Mouse (Mus musculus): Measurements from ENCODE around the gene Cyb5r2. TPM values are rescaled to one million over a fixed set of nuclear protein-coding genes. Genes with fewer than 3 reads are reported as not detected.

Cyb5r2 gene
- not detected in 2 replicates for total RNA-seq (2014; fragmentation: Nextera tagmentation)
- not detected in 2 replicates for total RNA-seq (2017)
- not detected in 2 replicates for polyA plus RNA-seq (2012)

DNA sequence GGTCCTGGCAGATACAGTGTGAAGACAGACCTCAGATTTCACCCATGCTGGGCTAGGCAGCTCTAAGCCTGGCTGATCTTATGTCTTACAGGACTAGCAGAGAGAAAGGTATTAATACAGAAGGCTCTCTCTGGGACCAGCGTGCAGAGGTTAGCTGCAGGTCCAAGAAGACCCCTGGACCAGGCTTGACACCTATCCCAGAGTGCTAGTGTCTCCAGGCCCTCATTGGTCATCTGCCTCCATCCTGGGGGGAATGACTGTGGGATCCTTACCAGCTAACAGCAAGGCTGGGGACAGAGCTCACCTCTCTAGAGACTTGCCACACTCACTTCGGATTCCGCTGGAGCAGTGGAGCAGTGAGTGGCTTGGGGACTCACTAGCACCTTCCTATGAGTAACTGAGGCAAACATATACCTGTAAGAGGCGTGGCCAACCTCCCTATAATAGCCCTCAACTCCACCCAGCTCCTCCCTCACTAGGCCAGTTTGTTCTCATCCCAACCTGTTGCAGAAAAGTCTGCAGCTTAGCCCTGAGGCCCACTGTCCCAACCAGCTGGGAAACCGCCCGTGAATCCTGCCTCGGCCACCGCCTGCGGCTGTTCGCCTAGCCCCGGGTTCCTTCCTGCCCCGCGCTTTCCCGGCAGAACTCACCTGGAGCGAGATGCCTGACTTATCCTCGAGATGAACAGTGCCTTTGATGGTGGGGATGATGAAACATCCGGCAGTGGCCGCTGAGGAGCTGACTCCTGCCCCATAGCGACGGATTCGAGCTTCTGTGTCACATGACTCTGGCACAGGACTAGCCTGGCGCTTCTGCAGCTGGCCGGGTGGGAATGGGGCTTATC lies at the start of gene Cyb5r2:
Cyb5r2 (minus strand) TSS at position 725 of the 844 bp plus-strand sequence.
- ATAC-seq (ENCODE audit: extremely low read depth, insufficient number of reproducible peaks, low FRiP score, poor library complexity, severe bottlenecking) (no peak), DNase-seq (ENCODE audit: low spot score) (no peak)
- Histone ChIP-seq H3K27me3 (ENCODE audit: insufficient read depth, low read length) (no peaks in the 10 kb centered on the region), H3K36me3 (replicated peaks) (no peaks in the 10 kb centered on the region), H3K4me3 (ENCODE audit: low read depth, low read length) (no peak within 1 kb of the TSS; the same call in 1 of the 2 replicates), H3K9me3 (replicated peaks) (peaks cover 37% of the 10 kb centered on the region), H3K4me1 (ENCODE audit: insufficient read depth, low read depth, low read length) (no peaks in the 10 kb centered on the region)
- TF ChIP-seq TAL1 (conservative IDR thresholded peaks at IDR 0.05; ENCODE audit: low read depth, low read length) (no peak), GATA2 (IDR thresholded peaks at IDR 0.05; ENCODE audit: borderline replicate concordance, low read depth, low read length) (no peak), CTCF (IDR thresholded peaks at IDR 0.05; ENCODE audit: low read depth, low read length) (no peak), POLR2AphosphoS5 (IDR thresholded peaks at IDR 0.05; ENCODE audit: insufficient replicate concordance, low read depth, low read length) (no peak), GATA1 (IDR thresholded peaks at IDR 0.05; ENCODE audit: borderline replicate concordance, low read length) (no peak)

DNA sequence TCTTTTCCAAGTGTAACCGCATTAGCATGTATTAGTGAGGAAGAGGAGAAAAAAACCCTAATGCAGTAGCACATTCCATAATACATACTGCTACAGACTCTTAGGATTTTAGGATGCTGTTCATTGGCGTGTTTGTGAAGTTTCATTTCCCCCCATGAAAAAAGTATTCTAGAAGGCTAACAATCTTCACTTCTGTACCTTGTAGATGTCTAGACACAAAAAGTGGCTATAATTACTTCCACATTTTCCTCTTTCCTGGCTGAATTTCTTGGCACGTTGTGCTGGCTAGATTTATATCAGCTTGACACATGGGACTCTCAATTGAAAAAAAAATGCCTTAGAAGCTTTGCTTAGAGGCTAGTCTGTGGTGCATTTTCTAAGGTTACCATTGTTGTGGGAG lies 44.3 kb upstream of the Cyb5r2 start:
- no peak overlapping the region for H3K4me3 ChIP-seq (ENCODE audit: low read depth, low read length)
- no peaks in the 10 kb centered on the region for H3K4me1 ChIP-seq (ENCODE audit: insufficient read depth, low read depth, low read length)
- ATAC-seq (ENCODE audit: extremely low read depth, insufficient number of reproducible peaks, low FRiP score, poor library complexity, severe bottlenecking) (no peak), DNase-seq (ENCODE audit: low spot score) (no peak)
- peaks cover 6% of the 10 kb centered on the region for H3K9me3 ChIP-seq (replicated peaks)
- TF ChIP-seq POLR2AphosphoS5 (IDR thresholded peaks at IDR 0.05; ENCODE audit: insufficient replicate concordance, low read depth, low read length) (no peak), CTCF (IDR thresholded peaks at IDR 0.05; ENCODE audit: low read depth, low read length) (no peak), GATA1 (IDR thresholded peaks at IDR 0.05; ENCODE audit: borderline replicate concordance, low read length) (no peak), TAL1 (conservative IDR thresholded peaks at IDR 0.05; ENCODE audit: low read depth, low read length) (no peak), GATA2 (IDR thresholded peaks at IDR 0.05; ENCODE audit: borderline replicate concordance, low read depth, low read length) (no peak)
- no peaks in the 10 kb centered on the region for H3K36me3 ChIP-seq (replicated peaks)
- no peaks in the 10 kb centered on the region for H3K27me3 ChIP-seq (ENCODE audit: insufficient read depth, low read length)

DNA sequence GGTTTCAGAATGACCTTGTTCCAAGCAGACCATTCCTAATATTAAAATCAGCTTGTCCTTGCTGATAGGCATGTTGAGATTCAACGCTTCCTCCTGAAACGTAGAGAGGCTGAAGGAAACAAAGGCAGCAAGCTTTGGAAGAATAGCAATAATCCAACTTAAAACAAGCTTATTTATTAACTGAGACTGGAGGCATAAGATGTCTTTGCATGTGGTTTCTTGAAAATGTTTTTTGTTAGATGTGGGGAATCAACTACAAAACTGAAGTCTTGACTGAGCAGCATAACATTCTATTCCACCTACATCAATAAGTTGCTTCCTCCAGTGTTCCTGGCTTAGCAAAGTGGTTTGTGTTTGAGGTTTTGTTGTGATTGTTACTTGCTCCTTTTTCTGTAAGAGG lies 43.3 kb upstream of the Cyb5r2 start, which contains the start of gene Ovch2:
Ovch2 (minus strand) TSS at position 101 of the 400 bp plus-strand sequence.
- ATAC-seq (ENCODE audit: extremely low read depth, insufficient number of reproducible peaks, low FRiP score, poor library complexity, severe bottlenecking), result no peak

GRCm38 (mm10) chr7:107796500-107796899 lies 38.7 kb upstream of the Cyb5r2 start:
- ATAC-seq (ENCODE audit: extremely low read depth, insufficient number of reproducible peaks, low FRiP score, poor library complexity, severe bottlenecking) (no peak), DNase-seq (ENCODE audit: low spot score) (no peak)
- Histone ChIP-seq H3K4me1 (ENCODE audit: insufficient read depth, low read depth, low read length) (no peaks in the 10 kb centered on the region), H3K4me3 (ENCODE audit: low read depth, low read length) (no peak overlapping the region), H3K27me3 (ENCODE audit: insufficient read depth, low read length) (no peaks in the 10 kb centered on the region), H3K36me3 (replicated peaks) (no peaks in the 10 kb centered on the region), H3K9me3 (replicated peaks) (peaks cover 3% of the 10 kb centered on the region; the same call in 1 of the 2 replicates)
- TF ChIP-seq TAL1 (conservative IDR thresholded peaks at IDR 0.05; ENCODE audit: low read depth, low read length) (no peak), GATA2 (IDR thresholded peaks at IDR 0.05; ENCODE audit: borderline replicate concordance, low read depth, low read length) (no peak), CTCF (IDR thresholded peaks at IDR 0.05; ENCODE audit: low read depth, low read length) (no peak), POLR2AphosphoS5 (IDR thresholded peaks at IDR 0.05; ENCODE audit: insufficient replicate concordance, low read depth, low read length) (no peak), GATA1 (IDR thresholded peaks at IDR 0.05; ENCODE audit: borderline replicate concordance, low read length) (no peak)

More for the DNA sequence above, 43.3 kb upstream of the Cyb5r2 start, which contains the start of gene Ovch2:
- no peak for DNase-seq (ENCODE audit: low spot score)
- H3K4me1 ChIP-seq (ENCODE audit: insufficient read depth, low read depth, low read length), result no peaks in the 10 kb centered on the region
- TF ChIP-seq POLR2AphosphoS5 (IDR thresholded peaks at IDR 0.05; ENCODE audit: insufficient replicate concordance, low read depth, low read length) (no peak), TAL1 (conservative IDR thresholded peaks at IDR 0.05; ENCODE audit: low read depth, low read length) (no peak), CTCF (IDR thresholded peaks at IDR 0.05; ENCODE audit: low read depth, low read length) (no peak), GATA1 (IDR thresholded peaks at IDR 0.05; ENCODE audit: borderline replicate concordance, low read length) (no peak), GATA2 (IDR thresholded peaks at IDR 0.05; ENCODE audit: borderline replicate concordance, low read depth, low read length) (no peak)
- H3K4me3 ChIP-seq (ENCODE audit: low read depth, low read length), result no peak within 1 kb of the TSS
- no peaks in the 10 kb centered on the region for H3K36me3 ChIP-seq (replicated peaks)
- no peaks in the 10 kb centered on the region for H3K27me3 ChIP-seq (ENCODE audit: insufficient read depth, low read length)
- H3K9me3 ChIP-seq (replicated peaks), result peaks cover 6% of the 10 kb centered on the region

GRCm38 (mm10) chr7:107787977-107788620 lies 30.3 kb upstream of the Cyb5r2 start:
- Histone ChIP-seq H3K36me3 (replicated peaks) (no peaks in the 10 kb centered on the region), H3K9me3 (replicated peaks) (peaks cover 12% of the 10 kb centered on the region), H3K4me1 (ENCODE audit: insufficient read depth, low read depth, low read length) (no peaks in the 10 kb centered on the region), H3K27me3 (ENCODE audit: insufficient read depth, low read length) (no peaks in the 10 kb centered on the region), H3K4me3 (ENCODE audit: low read depth, low read length) (no peak overlapping the region)
- TF ChIP-seq POLR2AphosphoS5 (IDR thresholded peaks at IDR 0.05; ENCODE audit: insufficient replicate concordance, low read depth, low read length) (no peak), CTCF (IDR thresholded peaks at IDR 0.05; ENCODE audit: low read depth, low read length) (no peak), GATA2 (IDR thresholded peaks at IDR 0.05; ENCODE audit: borderline replicate concordance, low read depth, low read length) (no peak), TAL1 (conservative IDR thresholded peaks at IDR 0.05; ENCODE audit: low read depth, low read length) (no peak), GATA1 (IDR thresholded peaks at IDR 0.05; ENCODE audit: borderline replicate concordance, low read length) (no peak)
- ATAC-seq (ENCODE audit: extremely low read depth, insufficient number of reproducible peaks, low FRiP score, poor library complexity, severe bottlenecking) (no peak), DNase-seq (ENCODE audit: low spot score) (no peak)

- H3K4me1 ChIP-seq (ENCODE audit: insufficient read depth, low read depth, low read length), result no peaks in the 10 kb centered on the region
- ATAC-seq (ENCODE audit: extremely low read depth, insufficient number of reproducible peaks, low FRiP score, poor library complexity, severe bottlenecking) (no peak), DNase-seq (ENCODE audit: low spot score) (no peak)
- TF ChIP-seq CTCF (IDR thresholded peaks at IDR 0.05; ENCODE audit: low read depth, low read length) (no peak), GATA1 (IDR thresholded peaks at IDR 0.05; ENCODE audit: borderline replicate concordance, low read length) (no peak), TAL1 (conservative IDR thresholded peaks at IDR 0.05; ENCODE audit: low read depth, low read length) (no peak), GATA2 (IDR thresholded peaks at IDR 0.05; ENCODE audit: borderline replicate concordance, low read depth, low read length) (no peak), POLR2AphosphoS5 (IDR thresholded peaks at IDR 0.05; ENCODE audit: insufficient replicate concordance, low read depth, low read length) (no peak)
- H3K4me3 ChIP-seq (ENCODE audit: low read depth, low read length), result no peak overlapping the region
- H3K27me3 ChIP-seq (ENCODE audit: insufficient read depth, low read length), result no peaks in the 10 kb centered on the region
- H3K36me3 ChIP-seq (replicated peaks), result no peaks in the 10 kb centered on the region
- H3K9me3 ChIP-seq (replicated peaks), result peaks cover 13% of the 10 kb centered on the region
These were observed 21.8 kb upstream of the Cyb5r2 start for GRCm38 (mm10) chr7:107779611-107780010.
